Mouse (Mus musculus) thymus, adult 2 months (tissue): ENCODE measurements around the gene Csf3r.

Experiments
- CTCF ChIP-seq: fragments of 200-500 bp; IDR thresholded peaks from 2 replicates; pipeline ENCODE4 v1.5.1; 2012; ENCODE audit warnings: mild to moderate bottlenecking, control low read depth, low read length, moderate library complexity, borderline replicate concordance; ENCODE audit not compliant: control insufficient read depth, poor library complexity, insufficient read depth; ENCODE audit errors: extremely low read depth
- POLR2A ChIP-seq: fragments of 200-500 bp; IDR thresholded peaks from 2 replicates; pipeline ENCODE4 v1.6.1; 2012; ENCODE audit warnings: mild to moderate bottlenecking, low read length, control low read depth, moderate library complexity; ENCODE audit not compliant: control insufficient read depth, poor library complexity, insufficient read depth; ENCODE audit errors: extremely low read depth

DNA sequence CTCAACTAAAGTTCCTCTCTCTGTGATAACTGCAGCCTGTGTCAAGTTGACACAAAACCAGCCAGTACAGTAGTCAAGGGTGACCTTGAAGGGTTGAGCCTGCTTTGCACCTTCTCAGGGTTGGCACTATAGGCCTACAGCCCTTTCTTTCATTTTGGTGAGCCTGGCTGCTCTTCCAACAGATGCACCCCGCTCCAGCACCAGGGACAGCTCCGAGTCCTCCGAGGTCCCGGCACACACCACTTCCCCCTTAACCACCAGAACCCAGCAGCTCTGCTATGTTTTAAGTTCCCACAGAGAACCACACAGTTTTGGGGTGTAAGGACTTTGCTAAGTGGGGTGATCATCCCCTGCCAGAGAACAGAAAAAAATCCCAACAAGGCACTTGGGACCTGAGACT is 27.8 kb upstream of the Csf3r start:
- TF ChIP-seq CTCF (no peak), POLR2A (no peak)
